Mouse (Mus musculus) embryonic facial prominence, embryonic 10.5 days (tissue): ENCODE measurements around the gene Zfp281. TPM values are rescaled to one million over a fixed set of nuclear protein-coding genes. Genes with fewer than 3 reads are reported as not detected.
A peak's percentile ranks its signal among the peaks of the same experiment; 100 is the strongest.

Experiments used
- DNase-seq: peaks from one replicate; pipeline ENCODE4 v3.0.0-alpha.2; 2017; ENCODE audit warnings: low spot score
- H3K27ac ChIP-seq: fragments of 300-500 bp; sonication (generic); replicated peaks from 2 replicates; pipeline ENCODE4 v1.5.1; 2016; ENCODE audit warnings: mild to moderate bottlenecking
- H3K27me3 ChIP-seq: fragments of 300-500 bp; sonication (generic); replicated peaks from 2 replicates; pipeline ENCODE4 v1.6.1; 2016; ENCODE audit warnings: low read depth, mild to moderate bottlenecking; ENCODE audit not compliant: poor library complexity, severe bottlenecking
- H3K36me3 ChIP-seq: fragments of 300-500 bp; sonication (generic); replicated peaks from 2 replicates; pipeline ENCODE4 v1.6.1; 2016; ENCODE audit warnings: mild to moderate bottlenecking, moderate library complexity
- H3K4me1 ChIP-seq: fragments of 300-500 bp; sonication (generic); 2 replicates; pipeline ENCODE4 v1.6.1; 2016
- H3K4me3 ChIP-seq: fragments of 300-500 bp; sonication (generic); 2 replicates; pipeline ENCODE4 v1.5.1; 2016; ENCODE audit warnings: mild to moderate bottlenecking, moderate library complexity
- H3K9me3 ChIP-seq: fragments of 300-500 bp; sonication (generic); 2 replicates; pipeline ENCODE4 v1.6.1; 2016; ENCODE audit warnings: mild to moderate bottlenecking
- WGBS: fragments of 180-500 bp; shearing (Covaris S2); methylation state at CpG from one replicate; pipeline ENCODE4 v1.1.7; 2016; 5-methylcytosine and 5-hydroxymethylcytosine counted together
- polyA plus RNA-seq: library from polyadenylated mRNA; unstranded; fragments of >200 nt; fragmentation: Nextera tagmentation; extraction: Ambion mirVana; gene quantifications from 2 replicates; pipeline ENCODE4 v1.2.1, GENCODE M21; 2016

Zfp281 gene
- 32.8 and 33.0 TPM in 2 replicates for polyA plus RNA-seq

DNA sequence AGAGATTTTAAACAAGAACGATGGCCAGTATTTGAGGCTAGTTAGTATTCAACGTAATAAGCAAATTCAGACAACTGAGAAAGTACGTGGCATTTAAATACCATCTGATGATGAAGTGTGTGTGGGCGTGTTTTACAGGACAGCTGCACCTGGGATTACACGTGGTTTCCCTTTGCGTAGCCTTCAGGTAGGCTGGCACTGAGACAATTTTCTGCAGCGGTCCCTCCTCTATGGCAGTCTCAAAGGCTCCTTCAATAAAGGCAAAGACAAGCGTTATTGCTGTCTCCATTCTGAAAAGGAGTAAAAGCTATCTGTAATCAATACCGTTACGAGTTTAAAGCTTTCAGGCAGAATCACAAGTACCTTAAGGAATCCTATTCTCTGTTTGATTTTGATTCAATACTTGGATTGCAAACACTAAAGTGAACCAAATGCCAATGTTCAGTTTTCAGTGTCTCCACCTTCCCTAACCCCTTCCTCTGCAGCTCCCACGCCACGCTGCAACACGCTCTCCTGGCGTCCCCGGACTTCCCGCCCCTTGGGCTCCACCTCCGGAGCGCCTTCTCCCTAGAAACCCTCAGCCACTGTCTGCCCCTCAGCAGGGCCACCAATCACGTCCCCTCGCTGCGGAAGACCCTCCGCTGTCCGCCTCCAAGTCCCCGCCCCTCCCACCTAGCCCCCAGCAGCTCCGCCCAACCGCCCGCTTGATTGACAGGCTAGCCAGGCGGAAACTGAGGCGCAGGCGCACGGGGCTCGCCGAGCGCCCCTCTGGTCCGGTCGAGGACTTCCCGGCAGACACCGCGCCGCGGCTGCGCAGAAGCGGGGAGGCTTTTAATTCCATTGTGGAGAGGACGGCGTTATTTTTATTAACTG, at the start of gene Zfp281:
TSS of gene Zfp281 (plus strand) at position 756 of the 873 bp plus-strand sequence.
- H3K4me3 ChIP-seq: peak within 1 kb of the TSS; percentile 98
- H3K4me1 ChIP-seq: peaks cover 42% of the 10 kb centered on the region
- H3K36me3 ChIP-seq: peaks cover 40% of the 10 kb centered on the region
- H3K27ac ChIP-seq: peak within 1 kb of the TSS; percentile 98
- peak; percentile 99 for DNase-seq
- WGBS: 3% methylated on average over 45 of the region's 45 CpGs
- H3K27me3 ChIP-seq: no peaks in the 10 kb centered on the region
- no peaks in the 10 kb centered on the region for H3K9me3 ChIP-seq

DNA sequence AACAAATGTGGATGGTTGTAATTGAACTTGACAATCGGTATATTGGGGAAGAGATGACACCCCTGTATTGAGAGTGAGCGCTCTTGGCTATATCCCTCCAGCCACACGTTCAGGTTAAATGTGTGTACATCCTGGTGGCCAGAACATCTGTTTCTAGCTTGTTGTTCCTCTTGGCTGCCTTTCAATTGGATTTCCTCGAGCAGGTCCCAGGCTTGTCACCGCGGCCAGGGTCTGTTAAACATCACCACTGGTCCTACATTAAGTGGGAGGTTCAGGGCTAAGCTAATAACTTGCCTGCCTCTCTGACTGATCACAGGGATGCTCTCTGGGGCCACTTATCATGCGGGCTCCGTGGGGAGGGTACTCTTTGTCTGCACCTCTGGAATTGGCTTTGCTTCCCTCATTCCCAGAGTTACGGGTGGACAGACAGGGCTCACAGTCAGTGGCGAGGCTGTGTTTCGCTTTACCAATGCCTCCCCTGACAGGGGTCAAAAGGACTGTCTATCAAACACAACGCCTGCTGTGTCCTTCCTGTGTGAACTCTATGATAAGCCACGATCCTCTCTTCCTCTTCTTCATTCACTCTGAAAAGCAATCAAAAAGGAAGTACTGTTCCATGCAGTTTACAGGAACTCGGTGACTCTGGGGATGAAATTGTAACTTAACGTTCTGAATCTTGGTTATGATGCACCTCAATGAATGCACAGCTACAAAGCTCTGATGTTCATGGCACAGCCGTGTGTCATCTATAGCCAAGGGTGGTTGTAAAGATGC, 46.6 kb upstream of the Zfp281 start:
- Histone ChIP-seq H3K9me3 (no peaks in the 10 kb centered on the region), H3K4me1 (peaks cover 21% of the 10 kb centered on the region), H3K4me3 (no peak overlapping the region), H3K27me3 (peaks cover 5% of the 10 kb centered on the region; the same call in 1 of the 2 replicates), H3K36me3 (no peaks in the 10 kb centered on the region), H3K27ac (no peak overlapping the region)
- DNase-seq: peak; percentile 63
- 36% methylated on average over 16 of the region's 16 CpGs for WGBS

DNA sequence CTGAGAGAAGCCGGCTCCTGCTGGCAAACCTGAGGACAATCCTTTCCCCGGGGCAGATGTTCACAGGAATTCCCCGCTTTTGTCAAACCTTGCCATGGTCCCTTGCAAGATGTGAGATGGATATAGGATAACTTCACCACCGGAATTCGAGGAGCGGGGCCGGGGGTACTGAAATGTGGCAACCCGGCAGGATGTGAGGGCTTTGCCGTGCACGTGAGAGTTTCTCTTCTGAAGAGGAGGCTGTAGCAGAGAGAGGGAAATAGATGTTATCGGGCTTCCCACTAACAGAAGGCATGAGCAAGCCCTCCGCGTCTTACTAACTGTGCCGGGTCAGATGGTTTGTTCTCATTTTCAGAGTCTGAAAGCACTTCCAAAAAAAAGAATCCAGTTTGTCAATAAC, 45.3 kb upstream of the Zfp281 start:
- H3K4me1 ChIP-seq: peaks cover 21% of the 10 kb centered on the region
- WGBS: 77% methylated on average over 14 of the region's 14 CpGs

DNA sequence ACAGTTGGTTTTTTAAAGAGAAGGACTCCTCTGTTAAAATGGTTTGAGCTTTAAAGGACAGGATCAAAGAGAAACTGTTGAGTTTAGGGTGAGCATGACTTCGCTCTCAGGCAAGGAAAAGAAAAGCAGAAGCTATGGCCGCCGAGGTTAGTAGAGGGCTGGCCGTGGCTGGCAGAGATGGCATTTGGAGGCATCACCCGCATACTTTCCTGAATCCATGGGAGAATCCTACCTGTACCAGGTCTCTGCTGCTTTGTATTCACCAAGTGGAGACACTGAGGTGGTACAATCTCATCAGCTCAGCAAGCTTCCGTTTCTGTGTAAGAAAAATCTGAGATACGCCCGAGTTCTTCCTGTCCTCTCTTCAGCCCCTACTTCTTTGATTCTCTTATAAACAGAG, 44.4 kb upstream of the Zfp281 start:
- H3K27me3 ChIP-seq: peaks cover 7% of the 10 kb centered on the region; the same call in 1 of the 2 replicates
- peaks cover 21% of the 10 kb centered on the region for H3K4me1 ChIP-seq
- no peak for DNase-seq
- 94% methylated on average over 8 of the region's 8 CpGs for WGBS
- no peaks in the 10 kb centered on the region for H3K9me3 ChIP-seq
- H3K36me3 ChIP-seq: no peaks in the 10 kb centered on the region
- no peak overlapping the region for H3K27ac ChIP-seq
- H3K4me3 ChIP-seq: no peak overlapping the region

More for the DNA sequence above, 45.3 kb upstream of the Zfp281 start:
- Histone ChIP-seq H3K27ac (no peak overlapping the region), H3K4me3 (no peak overlapping the region), H3K27me3 (peaks cover 7% of the 10 kb centered on the region; the same call in 1 of the 2 replicates), H3K9me3 (no peaks in the 10 kb centered on the region), H3K36me3 (no peaks in the 10 kb centered on the region)
- no peak for DNase-seq

DNA sequence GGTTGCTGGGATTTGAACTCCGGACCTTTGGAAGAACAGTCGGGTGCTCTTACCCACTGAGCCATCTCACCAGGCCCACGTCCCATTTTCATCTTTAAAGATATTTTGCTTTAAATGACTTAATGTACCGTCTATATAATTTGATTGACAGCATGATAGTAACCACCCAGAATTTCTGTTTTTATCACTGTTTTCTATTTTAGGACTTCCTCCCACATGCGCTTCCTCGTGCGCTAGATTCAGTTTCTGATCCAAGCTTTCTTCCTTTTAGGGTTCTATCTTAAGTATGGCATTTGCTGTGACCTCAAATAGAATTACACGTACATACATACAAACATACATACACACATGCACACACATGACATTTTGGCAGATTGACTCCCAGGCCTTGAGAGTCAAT, 42.9 kb upstream of the Zfp281 start:
- H3K9me3 ChIP-seq: no peaks in the 10 kb centered on the region
- H3K4me1 ChIP-seq: peaks cover 17% of the 10 kb centered on the region
- H3K36me3 ChIP-seq: no peaks in the 10 kb centered on the region
- no peak for DNase-seq
- no peak overlapping the region for H3K27ac ChIP-seq
- H3K27me3 ChIP-seq: peaks cover 7% of the 10 kb centered on the region; the same call in 1 of the 2 replicates
- WGBS: 90% methylated on average over 8 of the region's 8 CpGs
- no peak overlapping the region for H3K4me3 ChIP-seq

DNA sequence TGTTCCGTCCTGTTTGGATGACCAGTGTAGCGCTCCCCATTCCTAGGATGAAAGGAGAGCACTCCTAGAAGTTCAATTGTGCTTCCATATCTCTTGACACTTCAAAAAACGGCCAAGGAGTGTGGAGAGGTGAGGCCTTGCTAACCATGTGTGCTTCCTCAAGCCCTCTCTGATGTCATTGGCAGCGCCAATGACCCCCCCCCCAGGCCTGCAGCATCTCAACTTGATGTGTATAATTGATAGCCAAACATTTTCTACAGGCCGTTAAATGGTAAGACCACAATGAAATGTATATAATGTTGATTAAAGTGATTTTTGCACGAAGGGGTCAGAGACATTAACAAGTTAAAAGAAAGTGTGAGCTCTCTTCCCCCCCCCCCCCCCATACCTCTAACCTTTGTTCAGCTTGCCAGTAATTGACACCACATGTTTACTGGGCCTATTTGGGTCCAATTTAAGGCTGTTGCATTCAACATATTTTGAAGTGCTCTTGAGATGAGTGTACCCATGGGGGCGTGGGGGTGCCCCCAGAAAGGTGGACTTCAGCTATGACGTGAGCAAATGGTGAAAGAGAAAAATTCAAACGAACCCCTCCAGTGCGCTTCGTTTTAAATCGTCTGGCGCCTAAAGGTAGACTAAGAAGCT, 36.8 kb upstream of the Zfp281 start:
- 53% methylated on average over 13 of the region's 13 CpGs for WGBS
- Histone ChIP-seq H3K36me3 (no peaks in the 10 kb centered on the region), H3K27ac (0 out of 2 replicates have a peak overlapping the region, but pooled peaks have one; percentile 26), H3K4me1 (peaks cover 20% of the 10 kb centered on the region), H3K4me3 (no peak overlapping the region), H3K27me3 (peaks cover 8% of the 10 kb centered on the region; the same call in 1 of the 2 replicates), H3K9me3 (no peaks in the 10 kb centered on the region)
- peak; percentile 65 for DNase-seq

DNA sequence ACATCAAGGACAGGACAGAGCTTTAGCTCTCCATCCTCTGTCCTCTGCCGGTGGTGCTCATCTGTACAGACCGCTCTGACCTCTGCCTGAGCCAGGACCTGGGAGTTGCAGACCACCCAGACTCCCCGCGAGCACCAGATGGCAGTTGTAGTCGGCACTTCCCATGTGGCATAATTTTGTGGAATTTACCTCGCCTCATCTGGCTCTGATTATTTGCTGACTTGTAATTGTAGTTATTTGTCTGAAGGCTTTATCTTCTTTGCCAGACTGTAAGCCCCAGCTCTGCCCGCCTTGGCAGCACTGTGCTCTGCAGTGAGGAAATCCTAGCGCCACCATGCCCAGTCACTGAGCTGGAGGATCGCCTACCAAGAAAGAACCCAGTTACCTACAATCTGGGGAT, 35.8 kb upstream of the Zfp281 start:
- H3K4me1 ChIP-seq: peaks cover 20% of the 10 kb centered on the region
- DNase-seq: peak; percentile 82
- H3K27me3 ChIP-seq: peaks cover 7% of the 10 kb centered on the region; the same call in 1 of the 2 replicates
- H3K27ac ChIP-seq: peak overlapping the region; percentile 79
- peak overlapping the region; percentile 45 for H3K4me3 ChIP-seq
- no peaks in the 10 kb centered on the region for H3K9me3 ChIP-seq
- 9% methylated on average over 9 of the region's 9 CpGs for WGBS
- no peaks in the 10 kb centered on the region for H3K36me3 ChIP-seq

DNA sequence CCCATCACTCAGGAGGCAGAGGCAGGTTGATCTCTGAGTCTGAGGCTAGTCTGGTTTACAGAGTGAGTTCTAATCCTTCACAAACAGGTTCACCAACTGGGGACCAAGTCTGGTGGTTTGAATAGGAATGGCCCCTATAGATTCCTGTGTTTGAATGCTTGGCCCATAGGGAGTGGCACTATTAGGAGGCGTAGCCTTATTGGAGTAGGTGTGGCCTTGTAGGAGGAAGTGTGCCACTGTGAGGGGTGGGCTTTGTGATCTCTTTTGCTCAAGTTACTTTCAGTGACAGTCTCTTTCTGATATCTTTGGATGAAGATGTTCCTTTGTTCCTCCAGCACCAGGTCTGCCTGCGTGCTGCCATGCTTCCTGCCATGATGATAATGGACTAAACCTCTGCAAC, 32.0 kb upstream of the Zfp281 start:
- no peak for DNase-seq
- no peak overlapping the region for H3K27ac ChIP-seq
- peaks cover 5% of the 10 kb centered on the region; the same call in 1 of the 2 replicates for H3K27me3 ChIP-seq
- H3K9me3 ChIP-seq: no peaks in the 10 kb centered on the region
- H3K4me3 ChIP-seq: no peak overlapping the region
- peaks cover 18% of the 10 kb centered on the region for H3K4me1 ChIP-seq
- H3K36me3 ChIP-seq: no peaks in the 10 kb centered on the region
- WGBS: 96% methylated on average over 2 of the region's 2 CpGs

DNA sequence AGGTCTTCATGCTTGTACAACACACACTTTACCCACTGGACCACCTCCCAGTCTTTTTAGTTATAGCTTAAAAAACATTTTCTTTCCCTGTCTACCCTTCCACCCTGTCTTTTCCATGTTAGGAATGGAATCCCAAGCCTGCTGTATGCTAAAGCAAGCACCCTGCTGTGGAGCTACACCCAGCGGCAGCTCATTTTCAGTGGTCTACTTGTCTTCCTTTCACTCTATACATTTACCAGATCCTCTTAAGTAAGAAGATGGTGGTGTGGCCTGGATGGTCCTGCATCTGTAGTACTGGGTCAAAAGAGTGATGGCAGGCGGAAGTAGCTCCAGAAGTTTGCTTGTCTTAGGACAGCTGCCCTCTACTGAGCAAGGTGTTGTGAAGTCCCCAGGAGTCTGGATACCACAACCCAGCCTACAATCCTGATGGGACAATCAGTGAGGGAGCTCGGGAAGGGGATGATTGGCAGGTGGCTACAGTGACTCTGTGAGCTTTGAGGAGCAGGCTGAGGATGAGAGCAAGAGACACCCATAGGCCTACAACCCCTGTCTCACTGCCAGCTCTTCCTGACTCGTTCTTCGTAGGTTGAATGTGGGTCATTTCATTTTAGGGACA, 30.4 kb upstream of the Zfp281 start:
- Histone ChIP-seq H3K9me3 (no peaks in the 10 kb centered on the region), H3K4me3 (no peak overlapping the region), H3K27me3 (peaks cover 5% of the 10 kb centered on the region; the same call in 1 of the 2 replicates), H3K36me3 (no peaks in the 10 kb centered on the region), H3K4me1 (peaks cover 2% of the 10 kb centered on the region), H3K27ac (no peak overlapping the region)
- no peak for DNase-seq
- WGBS: 83% methylated on average over 5 of the region's 5 CpGs

DNA sequence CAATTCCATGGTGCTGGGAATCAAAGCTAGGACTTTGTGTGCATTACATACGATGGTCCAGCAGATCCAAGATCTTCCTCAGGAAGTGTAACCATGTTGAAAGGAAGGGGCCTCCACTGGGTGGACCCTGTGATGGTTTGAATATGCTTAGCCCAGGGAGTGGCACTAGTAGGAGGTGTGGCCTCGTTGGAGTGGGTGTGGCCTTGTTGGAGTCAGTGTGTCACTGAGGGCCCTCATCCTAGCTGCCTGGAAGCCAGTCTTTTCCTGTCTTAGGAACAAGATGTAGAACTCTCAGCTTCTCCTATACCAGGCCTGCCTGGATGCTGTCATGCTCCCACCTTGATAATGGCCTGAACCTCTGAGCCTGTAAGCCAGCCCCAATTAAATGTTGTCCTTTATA, 27.9 kb upstream of the Zfp281 start:
- Histone ChIP-seq H3K9me3 (no peaks in the 10 kb centered on the region), H3K36me3 (no peaks in the 10 kb centered on the region), H3K4me1 (no peaks in the 10 kb centered on the region), H3K27me3 (peaks cover 1% of the 10 kb centered on the region; the same call in 1 of the 2 replicates), H3K4me3 (no peak overlapping the region), H3K27ac (no peak overlapping the region)
- DNase-seq: no peak
- 76% methylated on average over 2 of the region's 2 CpGs for WGBS

DNA sequence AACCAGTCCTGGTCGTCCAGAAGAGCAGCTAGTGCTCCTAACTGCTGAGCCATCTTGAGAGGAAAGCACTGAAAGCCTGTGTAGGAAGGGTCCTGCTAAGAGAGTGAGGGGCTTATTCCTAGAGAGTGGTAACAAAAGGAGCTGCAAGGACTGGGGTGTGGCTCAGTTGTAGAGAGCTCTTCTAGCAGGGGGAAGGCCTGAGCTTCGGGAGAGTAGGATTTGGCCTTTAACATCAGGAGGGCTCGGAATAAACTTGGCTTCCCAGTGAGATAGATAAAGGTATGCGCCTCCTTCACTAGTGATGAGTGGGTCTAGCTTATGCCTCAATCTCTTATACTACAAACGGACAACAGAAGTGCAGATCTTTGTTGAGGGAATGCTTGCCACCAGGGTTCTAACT, 26.4 kb upstream of the Zfp281 start:
- no peak overlapping the region for H3K4me3 ChIP-seq
- 71% methylated on average over 5 of the region's 5 CpGs for WGBS
- H3K9me3 ChIP-seq: no peaks in the 10 kb centered on the region
- no peaks in the 10 kb centered on the region for H3K4me1 ChIP-seq
- DNase-seq: no peak
- no peaks in the 10 kb centered on the region for H3K36me3 ChIP-seq
- no peak overlapping the region for H3K27ac ChIP-seq
- no peaks in the 10 kb centered on the region for H3K27me3 ChIP-seq

DNA sequence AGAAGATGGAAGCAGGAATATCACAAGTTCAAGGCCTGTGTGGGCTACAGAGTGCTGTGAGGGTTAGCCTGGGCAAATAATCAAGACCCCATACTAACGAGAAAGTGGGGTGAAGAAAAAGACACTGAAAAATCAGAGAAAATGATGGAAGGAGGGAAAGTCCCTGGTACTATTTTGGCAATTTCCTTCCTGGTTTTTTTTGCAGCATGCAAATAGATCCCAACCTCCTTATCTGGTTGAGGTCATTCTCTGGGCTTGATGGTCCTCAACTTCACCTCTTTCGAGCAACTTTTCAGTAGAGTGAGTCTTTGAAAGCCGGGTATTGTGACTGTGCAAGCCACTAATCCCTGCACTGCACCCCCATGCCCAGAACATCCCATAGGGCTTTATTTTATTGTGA, 24.6 kb upstream of the Zfp281 start:
- H3K27me3 ChIP-seq: no peaks in the 10 kb centered on the region
- H3K4me1 ChIP-seq: no peaks in the 10 kb centered on the region
- no peaks in the 10 kb centered on the region for H3K36me3 ChIP-seq
- no peaks in the 10 kb centered on the region for H3K9me3 ChIP-seq
- no peak overlapping the region for H3K27ac ChIP-seq
- no peak for DNase-seq
- 81% methylated on average over 3 of the region's 3 CpGs for WGBS
- no peak overlapping the region for H3K4me3 ChIP-seq
